Mouse (Mus musculus) myocyte (in vitro differentiated cells): ENCODE results near the gene G6pc3. TPM values are rescaled to one million over a fixed set of nuclear protein-coding genes. Genes with fewer than 3 reads are reported as not detected.
A peak's percentile ranks its signal among the peaks of the same experiment; 100 is the strongest.

Experiments used
- H3K27me3 ChIP-seq: one replicate; pipeline ENCODE4 v1.6.1; 2011; ENCODE audit not compliant: control insufficient read depth, insufficient read depth, insufficient read length
- H3K36me3 ChIP-seq: one replicate; pipeline ENCODE4 v1.6.1; 2011; ENCODE audit not compliant: control insufficient read depth, insufficient read depth
- H3K4me2 ChIP-seq: one replicate; pipeline ENCODE4 v1.6.1; 2011; ENCODE audit warnings: low read depth, control low read depth
- H3K4me3 ChIP-seq: one replicate; pipeline ENCODE4 v1.5.1; 2011; ENCODE audit warnings: mild to moderate bottlenecking, control low read depth, moderate library complexity
- H3K79me2 ChIP-seq: one replicate; pipeline ENCODE4 v1.6.1; 2011; ENCODE audit not compliant: control insufficient read depth, insufficient read depth
- H3ac ChIP-seq: one replicate; pipeline ENCODE4 v1.6.1; 2011; ENCODE audit not compliant: control insufficient read depth, insufficient read length
- CEBPB ChIP-seq: IDR thresholded peaks from 2 replicates; pipeline ENCODE4 v1.6.1; 2011; ENCODE audit warnings: mild to moderate bottlenecking, moderate library complexity; ENCODE audit not compliant: poor library complexity, insufficient read depth, severe bottlenecking
- E2F4 ChIP-seq: IDR thresholded peaks from one replicate; pipeline ENCODE4 v1.6.1; 2011; ENCODE audit warnings: mild to moderate bottlenecking, control low read depth, moderate library complexity; ENCODE audit not compliant: insufficient read depth
- MAX ChIP-seq: IDR thresholded peaks from one replicate; pipeline ENCODE4 v1.6.1; 2011; ENCODE audit warnings: low read depth, mild to moderate bottlenecking, control low read depth
- MYOD1 ChIP-seq, 3 experiments: IDR thresholded peaks; one replicate each; pipeline ENCODE4 v1.6.1; 2011; ENCODE audit warnings: control low read depth in 2 of 3, low read depth in 2 of 3, mild to moderate bottlenecking in 2 of 3, moderate library complexity in 1 of 3; ENCODE audit not compliant: insufficient read length in 2 of 3, control insufficient read depth in 1 of 3
- MYOG ChIP-seq, 3 experiments: IDR thresholded peaks; one replicate each; pipeline ENCODE4 v1.6.1; 2011; ENCODE audit warnings: control low read depth in 2 of 3, low read depth in 2 of 3, mild to moderate bottlenecking in 2 of 3; ENCODE audit not compliant: insufficient read length in 2 of 3, control insufficient read depth in 1 of 3, insufficient read depth in 1 of 3
- POLR2A ChIP-seq: IDR thresholded peaks from one replicate; pipeline ENCODE4 v1.6.1; 2011; ENCODE audit warnings: low read depth, mild to moderate bottlenecking, control low read depth, moderate library complexity; ENCODE audit not compliant: insufficient read length
- POLR2AphosphoS2 ChIP-seq: IDR thresholded peaks from one replicate; pipeline ENCODE4 v1.6.1; 2011; ENCODE audit warnings: low read depth, control low read depth; ENCODE audit not compliant: insufficient read length
- REST ChIP-seq: IDR thresholded peaks from one replicate; pipeline ENCODE4 v1.6.1; 2011; ENCODE audit warnings: mild to moderate bottlenecking, control low read depth, moderate library complexity; ENCODE audit not compliant: insufficient read depth, insufficient read length
- SRF ChIP-seq: IDR thresholded peaks from one replicate; pipeline ENCODE4 v1.6.1; 2011; ENCODE audit warnings: low read depth; ENCODE audit not compliant: control insufficient read depth, insufficient read length
- TCF12 ChIP-seq: IDR thresholded peaks from one replicate; pipeline ENCODE4 v1.6.1; 2011; ENCODE audit warnings: mild to moderate bottlenecking, control low read depth; ENCODE audit not compliant: poor library complexity, insufficient read depth, severe bottlenecking
- TCF3 ChIP-seq: IDR thresholded peaks from one replicate; pipeline ENCODE4 v1.6.1; 2011; ENCODE audit warnings: low read depth, control low read depth; ENCODE audit not compliant: insufficient read length
- USF1 ChIP-seq: IDR thresholded peaks from one replicate; pipeline ENCODE4 v1.6.1; 2011; ENCODE audit warnings: low read depth, mild to moderate bottlenecking, control low read depth, moderate library complexity
- polyA plus RNA-seq: library from polyadenylated mRNA; unstranded; fragments of >200 nt; fragmentation: generic; extraction: Trizol; gene quantifications from one replicate; pipeline ENCODE4 v1.2.1, GENCODE M21; 2012; ENCODE audit warnings: missing spikeins

The G6pc3 gene
- polyA plus RNA-seq, 1 experiment = 58.1 TPM

DNA sequence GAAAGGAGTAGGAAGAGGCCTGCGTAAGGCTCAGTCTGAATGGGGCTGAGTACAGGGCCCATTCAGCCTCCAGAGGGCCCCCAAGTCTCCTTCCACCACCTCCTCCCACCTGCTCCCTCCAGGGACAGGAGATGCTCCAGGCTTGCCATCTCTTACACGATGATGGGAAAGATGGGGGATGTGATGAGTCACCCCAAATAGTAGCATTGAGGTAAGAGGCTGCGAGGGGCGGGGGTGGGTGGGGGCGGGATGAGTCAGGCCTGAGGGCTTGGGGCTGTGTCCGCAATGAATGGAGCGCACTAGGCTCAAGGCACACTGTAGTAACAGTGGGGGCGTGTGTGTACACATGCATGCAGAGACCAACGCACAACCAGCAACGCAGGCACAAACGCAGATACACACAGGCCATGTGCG is 12.0 kb downstream of the G6pc3 start:
- no peak overlapping the region for H3K4me3 ChIP-seq
- no peak overlapping the region for H3ac ChIP-seq
- H3K4me2 ChIP-seq = peak overlapping the region; percentile 22
- peaks cover 22% of the 10 kb centered on the region for H3K36me3 ChIP-seq
- no peak for TF ChIP-seq REST
- TF ChIP-seq CEBPB = peak; percentile 73
- TF ChIP-seq POLR2AphosphoS2 = peak; percentile 60
- no peak for TF ChIP-seq SRF
- no peak for TF ChIP-seq TCF3
- no peak for TF ChIP-seq TCF12
- TF ChIP-seq MYOD1 (IDR thresholded peaks at IDR 0.05; ENCODE audit: control insufficient read depth in 1 of 3, insufficient read length in 2 of 3, low read depth in 2 of 3) = peak in 1 of 3 experiments; percentile 38
- peak in 1 of 3 experiments; percentile 5 for TF ChIP-seq MYOG (IDR thresholded peaks at IDR 0.05; ENCODE audit: control insufficient read depth in 1 of 3, insufficient read depth in 1 of 3, insufficient read length in 2 of 3, low read depth in 2 of 3)
- no peak for TF ChIP-seq MAX
- TF ChIP-seq POLR2A = peak; percentile 32
- TF ChIP-seq E2F4 = no peak
- TF ChIP-seq USF1 = no peak
- H3K79me2 ChIP-seq = no peaks in the 10 kb centered on the region
- no peaks in the 10 kb centered on the region for H3K27me3 ChIP-seq

DNA sequence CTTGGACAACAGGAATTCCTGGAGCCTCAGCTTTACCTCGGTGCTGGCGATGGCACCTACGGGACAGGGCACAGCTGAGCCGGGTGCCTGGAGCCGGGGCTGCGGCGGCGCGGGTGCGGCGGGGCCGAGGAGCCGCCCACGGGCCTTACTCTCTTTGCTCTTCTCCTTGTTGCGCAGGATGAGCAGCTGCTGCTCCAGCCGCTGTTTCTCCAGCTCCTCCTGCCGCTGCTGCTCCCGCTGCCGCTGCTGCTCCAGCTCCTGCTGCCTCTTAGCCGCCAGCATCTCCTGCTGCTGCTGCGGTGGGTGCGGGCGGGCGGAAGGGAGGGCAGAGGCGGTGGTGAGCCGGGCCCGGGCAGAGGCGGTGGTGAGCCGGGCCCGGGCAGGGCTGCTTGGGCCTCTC is 17.1 kb downstream of the G6pc3 start:
- TF ChIP-seq TCF3 = no peak
- TF ChIP-seq REST = no peak
- no peak for TF ChIP-seq POLR2AphosphoS2
- no peak for TF ChIP-seq E2F4
- no peak for TF ChIP-seq SRF
- TF ChIP-seq USF1 = no peak
- H3K27me3 ChIP-seq = no peaks in the 10 kb centered on the region
- no peak overlapping the region for H3ac ChIP-seq
- peaks cover 17% of the 10 kb centered on the region for H3K79me2 ChIP-seq
- H3K4me3 ChIP-seq = no peak overlapping the region
- H3K36me3 ChIP-seq = peaks cover 18% of the 10 kb centered on the region
- H3K4me2 ChIP-seq = no peak overlapping the region

DNA sequence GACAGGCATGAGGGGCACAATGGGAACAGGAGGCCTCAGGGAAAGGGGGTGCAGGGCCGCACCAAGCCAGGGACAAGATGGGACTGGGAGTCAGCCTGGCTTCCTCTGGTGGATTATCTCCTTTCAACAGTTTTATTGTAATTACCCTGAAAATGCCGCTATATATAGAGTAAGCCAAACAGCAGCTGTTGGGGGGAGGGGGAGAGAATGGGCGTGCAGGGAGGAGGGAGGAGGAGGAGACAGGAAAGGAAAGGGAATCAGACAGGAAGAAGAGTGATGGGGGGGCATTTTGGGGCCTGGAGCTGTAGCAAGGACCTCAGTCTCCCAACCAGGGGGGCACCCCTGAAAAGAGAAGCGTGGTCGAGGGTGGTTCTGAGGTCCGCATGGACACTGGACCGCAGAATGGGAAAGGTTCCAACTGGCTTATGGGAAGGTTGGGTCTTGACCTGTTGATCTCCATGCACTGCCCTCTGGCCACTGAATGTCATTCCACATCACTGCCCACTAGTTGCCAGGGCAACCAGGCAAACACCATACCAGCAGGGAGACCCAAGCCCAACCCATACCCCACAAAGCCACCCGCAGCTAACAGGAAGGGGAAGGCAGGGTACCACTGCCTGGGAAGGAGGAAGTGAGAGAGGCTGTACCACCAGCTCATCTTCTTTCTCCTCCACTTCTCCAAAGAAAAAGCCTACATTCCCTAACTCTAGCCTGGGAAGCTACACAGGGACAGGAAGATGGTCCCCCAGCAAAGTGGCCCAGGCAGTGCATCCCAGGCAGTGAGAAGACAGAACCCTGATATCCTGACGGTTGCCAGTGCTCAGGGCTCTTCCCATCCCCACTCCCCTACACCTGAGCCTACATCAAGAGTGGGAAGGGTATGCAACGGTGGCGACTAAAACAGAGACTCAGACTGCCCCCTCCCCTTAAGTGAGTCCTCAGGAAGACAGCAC is 18.7 kb downstream of the G6pc3 start:
- peak overlapping the region; percentile 3 for H3K4me3 ChIP-seq
- no peaks in the 10 kb centered on the region for H3K27me3 ChIP-seq
- TF ChIP-seq POLR2AphosphoS2 = no peak
- peak; percentile 85 for TF ChIP-seq TCF12
- peak; percentile 70 to 93 (median 78) for TF ChIP-seq MYOD1 (IDR thresholded peaks at IDR 0.05; ENCODE audit: control insufficient read depth in 1 of 3, insufficient read length in 2 of 3, low read depth in 2 of 3)
- peak in 2 of 3 experiments; percentile 34 to 90 for TF ChIP-seq MYOG (IDR thresholded peaks at IDR 0.05; ENCODE audit: control insufficient read depth in 1 of 3, insufficient read depth in 1 of 3, insufficient read length in 2 of 3, low read depth in 2 of 3)
- H3K4me2 ChIP-seq = peak overlapping the region; percentile 83
- H3K79me2 ChIP-seq = peaks cover 33% of the 10 kb centered on the region
- peaks cover 12% of the 10 kb centered on the region for H3K36me3 ChIP-seq
- no peak overlapping the region for H3ac ChIP-seq

DNA sequence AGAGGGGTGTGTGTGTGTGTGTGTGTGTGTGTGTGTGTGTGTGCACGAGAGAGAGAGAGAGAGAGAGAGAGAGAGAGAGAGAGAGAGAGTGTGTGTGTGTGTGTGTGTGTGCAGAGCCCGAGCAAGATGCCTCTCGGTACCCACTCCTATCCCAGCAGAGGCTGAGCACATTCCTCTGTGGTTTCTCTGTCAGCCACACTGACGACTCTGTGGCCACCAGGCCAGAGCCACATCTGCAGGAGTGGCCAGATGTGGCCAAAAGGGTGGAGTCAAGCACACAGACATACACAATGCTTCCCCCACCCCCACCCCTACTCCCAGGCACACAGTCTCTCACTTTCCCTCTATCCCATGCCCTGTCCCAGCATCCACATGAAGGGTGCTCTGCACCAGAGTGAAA is 19.4 kb downstream of the G6pc3 start:
- Histone ChIP-seq H3K4me2 (peak overlapping the region; percentile 83), H3K27me3 (no peaks in the 10 kb centered on the region), H3ac (no peak overlapping the region), H3K79me2 (peaks cover 40% of the 10 kb centered on the region), H3K4me3 (peak overlapping the region; percentile 3), H3K36me3 (peaks cover 12% of the 10 kb centered on the region)
- TF ChIP-seq MYOD1 (IDR thresholded peaks at IDR 0.05; ENCODE audit: control insufficient read depth in 1 of 3, insufficient read length in 2 of 3, low read depth in 2 of 3) (peak in 1 of 3 experiments; percentile 41), E2F4 (no peak), USF1 (no peak), MYOG (IDR thresholded peaks at IDR 0.05; ENCODE audit: control insufficient read depth in 1 of 3, insufficient read depth in 1 of 3, insufficient read length in 2 of 3, low read depth in 2 of 3) (peak in 1 of 3 experiments; percentile 63)

DNA sequence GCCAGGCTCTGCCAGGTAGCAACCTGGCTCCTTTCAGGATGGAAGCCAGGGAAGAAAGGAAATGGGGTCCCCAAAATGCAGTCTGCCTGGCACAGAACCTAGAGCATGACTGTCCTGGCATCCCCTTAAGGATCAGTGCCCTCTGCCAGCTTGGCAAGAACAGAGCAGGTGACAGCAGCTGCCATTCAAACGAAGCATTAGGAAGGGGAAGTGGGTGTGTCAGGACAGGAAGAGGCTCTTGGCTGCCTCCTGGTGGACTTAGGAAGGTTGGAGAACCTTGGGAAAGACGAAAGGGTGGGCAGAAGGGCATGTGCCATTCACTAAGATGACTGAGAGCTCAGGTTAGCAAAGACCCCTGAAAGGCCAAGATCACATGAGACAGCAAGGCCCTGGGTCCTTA is 20.3 kb downstream of the G6pc3 start:
- peak; percentile 28 to 87 (median 77) for TF ChIP-seq MYOD1 (IDR thresholded peaks at IDR 0.05; ENCODE audit: control insufficient read depth in 1 of 3, insufficient read length in 2 of 3, low read depth in 2 of 3)
- TF ChIP-seq POLR2A = no peak
- no peak for TF ChIP-seq USF1
- peak; percentile 26 to 73 (median 44) for TF ChIP-seq MYOG (IDR thresholded peaks at IDR 0.05; ENCODE audit: control insufficient read depth in 1 of 3, insufficient read depth in 1 of 3, insufficient read length in 2 of 3, low read depth in 2 of 3)
- no peak for TF ChIP-seq TCF3
- Histone ChIP-seq H3K4me2 (peak overlapping the region; percentile 83), H3ac (no peak overlapping the region), H3K4me3 (no peak overlapping the region), H3K27me3 (no peaks in the 10 kb centered on the region), H3K36me3 (peaks cover 12% of the 10 kb centered on the region), H3K79me2 (peaks cover 49% of the 10 kb centered on the region)
